Mouse (Mus musculus): ENCODE data around the gene Zfp512b. TPM values are rescaled to one million over a fixed set of nuclear protein-coding genes. Genes with fewer than 3 reads are reported as not detected.

The Zfp512b gene
- total and polyA plus RNA-seq, 3 experiments = 11.0 to 26.8 (median 16.6) TPM

DNA sequence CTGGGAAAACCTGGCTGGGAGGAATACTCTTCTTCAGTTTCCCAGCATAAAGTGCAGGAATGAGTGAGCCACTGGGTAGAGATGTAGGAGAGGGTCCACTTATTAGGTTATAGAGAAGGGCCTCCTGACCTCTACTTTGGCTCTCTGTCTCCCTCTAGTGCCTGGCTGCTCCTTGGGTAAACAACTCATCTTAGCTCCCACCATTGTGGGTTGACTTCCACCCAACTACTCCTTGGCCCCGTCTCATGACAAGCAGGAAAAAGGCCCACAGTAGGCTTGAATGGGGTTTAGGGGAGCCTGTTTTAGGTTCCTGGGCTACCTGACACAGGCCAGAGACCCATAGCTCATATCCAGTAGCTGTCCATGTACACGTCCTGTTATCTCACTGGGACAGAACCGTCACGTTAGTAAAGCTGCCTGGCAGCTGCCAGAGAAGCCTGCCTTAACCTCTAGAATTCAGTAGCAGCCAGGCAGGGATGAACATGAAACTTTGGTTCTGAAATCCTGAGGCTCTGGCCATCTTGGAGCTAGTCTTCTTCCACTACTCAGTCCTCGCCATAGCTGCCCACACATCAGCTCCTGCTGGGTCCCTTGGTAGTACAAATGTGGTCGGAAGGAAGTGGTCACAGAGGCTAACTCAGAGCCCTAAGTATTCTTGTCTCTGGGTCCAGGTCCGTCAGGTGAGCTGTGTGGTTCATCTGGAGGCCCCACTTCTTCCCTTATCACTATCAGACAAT is 24.2 kb downstream of the Zfp512b start:
- in situ Hi-C loops (cut with MboI; ENCODE audit: low pct_ligation_motif_present, low pct_unique_long_range_greater_than_20kb, low sequenced_read_pairs) (no loop called here), dilution Hi-C loops (cut with MboI; ENCODE audit: extremely low pct_ligation_motif_present, extremely low pct_unique_long_range_greater_than_20kb, low sequenced_read_pairs) (no loop called here)
- Histone ChIP-seq H3K79me2 (replicated peaks; ENCODE audit: control insufficient read depth, extremely low read depth, insufficient read depth, poor library complexity, severe bottlenecking) (no peaks in the 10 kb centered on the region), H3K4me2 (ENCODE audit: insufficient read depth, low read depth, poor library complexity, severe bottlenecking) (no peak overlapping the region), H3K9me3 (replicated peaks; ENCODE audit: low read length) (no peaks in the 10 kb centered on the region), H3K27ac (ENCODE audit: insufficient read depth, low read depth) (no peak overlapping the region), H3K4me3 (replicated peaks in 1 of 3; ENCODE audit: low read depth in 2 of 3, low read length in 2 of 3, poor library complexity in 1 of 3) (no peak overlapping the region), H3K27me3 (replicated peaks) (no peaks in the 10 kb centered on the region), H3K4me1 (ENCODE audit: control insufficient read depth in 1 of 2, insufficient read depth in 2 of 2) (peaks cover 0 to 7% of the 10 kb centered on the region in 2 experiments; a peak in 2 of 4 replicates), H3K9ac (ENCODE audit: insufficient read depth, low read depth) (no peak overlapping the region), H3K36me3 (replicated peaks in 1 of 2; ENCODE audit: control insufficient read depth in 1 of 2, insufficient read depth in 1 of 2, low read length in 1 of 2) (peaks cover 35 to 63% of the 10 kb centered on the region in 2 experiments)
- TF ChIP-seq POLR2AphosphoS2 (IDR thresholded peaks at IDR 0.05; ENCODE audit: low read depth, low read length) (no peak), BHLHE40 (IDR thresholded peaks at IDR 0.05; ENCODE audit: low read depth, low read length) (no peak), USF1 (IDR thresholded peaks at IDR 0.05; ENCODE audit: low read depth, low read length) (no peak), SIN3A (IDR thresholded peaks at IDR 0.05; ENCODE audit: low read length) (no peak), JUND (conservative IDR thresholded peaks at IDR 0.05; ENCODE audit: low read depth, low read length) (no peak), JUN (IDR thresholded peaks at IDR 0.05; ENCODE audit: insufficient read depth, low read depth, low read length) (no peak), IRF4 (IDR thresholded peaks at IDR 0.05; ENCODE audit: low read depth, low read length) (no peak), E2F4 (IDR thresholded peaks at IDR 0.05; ENCODE audit: insufficient replicate concordance, low read depth, low read length) (no peak), MAX (IDR thresholded peaks at IDR 0.05; ENCODE audit: low read length) (no peak), MAFK (IDR thresholded peaks at IDR 0.05; ENCODE audit: insufficient replicate concordance, low read length) (no peak), MAZ (IDR thresholded peaks at IDR 0.05; ENCODE audit: low read depth, low read length) (no peak), ZKSCAN1 (IDR thresholded peaks at IDR 0.05; ENCODE audit: borderline replicate concordance, low read depth, low read length) (no peak), ELF1 (IDR thresholded peaks at IDR 0.05; ENCODE audit: low read depth, low read length) (0 out of 2 replicates have a peak, but pooled peaks have one; percentile 12), CHD2 (IDR thresholded peaks at IDR 0.05; ENCODE audit: low read length) (no peak), TCF12 (IDR thresholded peaks at IDR 0.05; ENCODE audit: low read depth, low read length) (no peak), ZC3H11A (IDR thresholded peaks at IDR 0.05; ENCODE audit: low read depth, low read length) (peak; percentile 27; the same call in 1 of the 2 replicates), RAD21 (IDR thresholded peaks at IDR 0.05; ENCODE audit: low read depth, low read length) (peak; percentile 76), HCFC1 (IDR thresholded peaks at IDR 0.05; ENCODE audit: low read depth, low read length) (no peak), RCOR1 (conservative IDR thresholded peaks at IDR 0.05; ENCODE audit: low read depth, low read length) (no peak), UBTF (IDR thresholded peaks at IDR 0.05; ENCODE audit: low read depth, low read length) (no peak), POLR2A (IDR thresholded peaks at IDR 0.05; ENCODE audit: low read depth, low read length) (no peak), NELFE (IDR thresholded peaks at IDR 0.05; ENCODE audit: low read depth, low read length) (0 out of 2 replicates have a peak, but pooled peaks have one; percentile 29), PAX5 (IDR thresholded peaks at IDR 0.05; ENCODE audit: low read length) (no peak), EP300 (IDR thresholded peaks at IDR 0.05; ENCODE audit: low read length) (no peak), MXI1 (IDR thresholded peaks at IDR 0.05; ENCODE audit: low read depth, low read length) (no peak), MYC (IDR thresholded peaks at IDR 0.05; ENCODE audit: low read depth, low read length) (no peak), NRF1 (IDR thresholded peaks at IDR 0.05; ENCODE audit: low read depth, low read length) (no peak), CHD1 (IDR thresholded peaks at IDR 0.05; ENCODE audit: low read depth, low read length) (no peak), ZNF384 (IDR thresholded peaks at IDR 0.05; ENCODE audit: low read depth, low read length) (no peak), USF2 (conservative IDR thresholded peaks at IDR 0.05; ENCODE audit: low read depth, low read length) (no peak), KAT2A (IDR thresholded peaks at IDR 0.05; ENCODE audit: insufficient replicate concordance, low read length) (no peak), SMC3 (IDR thresholded peaks at IDR 0.05; ENCODE audit: low read depth, low read length) (peak; percentile 79), ETS1 (conservative IDR thresholded peaks at IDR 0.05; ENCODE audit: low read depth, low read length) (no peak), CTCF (conservative IDR thresholded peaks at IDR 0.05 in 1 of 2, IDR thresholded peaks at IDR 0.05 in 1 of 2; ENCODE audit: low read depth in 2 of 2, low read length in 2 of 2) (peak; percentile 66 to 88), TBP (conservative IDR thresholded peaks at IDR 0.05; ENCODE audit: low read depth, low read length) (no peak)
- peak; percentile 54 for DNase-seq (ENCODE audit: extremely low read depth)

Data from CH12.LX (cell line).